In genomic region chr19:54202456-54202855, GRCm38 (mm10) we compare ENCODE assay signal across 9 mouse cellular contexts.
"Had no signal": no experiment of that assay in that cellular context is flagged by ENCODE, and none has a peak within 500 bp of the region (broad histone marks: within the 10 kb centered on the region; RNA-seq: fewer than 3 reads in every experiment).

No protein-coding gene starts in this region.

- ATAC-seq: intestine, embryonic 16.5 days; lung, postnatal 0 days had no signal

- DNase-seq: kidney, adult 2 months; kidney, postnatal 14 days; liver; lung, adult 2 months; lung, postnatal 4 days; midbrain, embryonic 14.5 days; thymus, postnatal 36 days had no signal
